Mouse (Mus musculus) limb, embryonic 14.5 days (tissue): ENCODE measurements around the gene Hmgn1. TPM values are rescaled to one million over a fixed set of nuclear protein-coding genes. Genes with fewer than 3 reads are reported as not detected.

ENCODE experiments used
- ATAC-seq: fragments of 200-750 bp; cut with Nextera tagmentation; 2 replicates; pipeline ENCODE4 v1.8.0; 2017; ENCODE audit warnings: low read depth, moderate number of reproducible peaks, moderate TSS enrichment; ENCODE audit not compliant: low FRiP score
- DNase-seq: peaks from one replicate; pipeline ENCODE4 v3.0.0-alpha.2; 2015; ENCODE audit warnings: low spot score
- H3K27ac ChIP-seq: fragments of 300-500 bp; sonication (generic); replicated peaks from 2 replicates; pipeline ENCODE4 v1.5.1; 2014; ENCODE audit warnings: low read depth, mild to moderate bottlenecking, low read length, moderate library complexity, mixed read lengths
- H3K27me3 ChIP-seq: fragments of 300-500 bp; sonication (generic); 2 replicates; pipeline ENCODE4 v1.6.1; 2014; ENCODE audit warnings: low read length, mixed read lengths; ENCODE audit not compliant: control insufficient read depth, insufficient read depth
- H3K36me3 ChIP-seq: fragments of 300-500 bp; sonication (generic); 2 replicates; pipeline ENCODE4 v1.6.1; 2014; ENCODE audit warnings: mild to moderate bottlenecking, low read length, moderate library complexity, mixed read lengths; ENCODE audit not compliant: control insufficient read depth, insufficient read depth
- H3K4me1 ChIP-seq: fragments of 300-500 bp; sonication (generic); 2 replicates; pipeline ENCODE4 v1.6.1; 2014; ENCODE audit warnings: antibody characterized with exemption, low read length, mixed read lengths; ENCODE audit not compliant: control insufficient read depth, insufficient read depth
- H3K4me2 ChIP-seq: fragments of 300-500 bp; sonication (generic); replicated peaks from 2 replicates; pipeline ENCODE4 v1.6.1; 2014; ENCODE audit warnings: low read depth, mild to moderate bottlenecking, low read length, moderate library complexity; ENCODE audit not compliant: severe bottlenecking
- H3K4me3 ChIP-seq: fragments of 300-500 bp; sonication (generic); replicated peaks from 2 replicates; pipeline ENCODE4 v1.5.1; 2014; ENCODE audit warnings: low read length
- H3K9ac ChIP-seq: fragments of 300-500 bp; sonication (generic); 2 replicates; pipeline ENCODE4 v1.6.1; 2014; ENCODE audit warnings: mild to moderate bottlenecking, low read depth, low read length, moderate library complexity; ENCODE audit not compliant: severe bottlenecking
- H3K9me3 ChIP-seq: fragments of 300-500 bp; sonication (generic); 2 replicates; pipeline ENCODE4 v1.6.1; 2016; ENCODE audit warnings: low read length; ENCODE audit not compliant: control insufficient read depth
- POLR2A ChIP-seq: fragments of 200-500 bp; IDR thresholded peaks from 2 replicates; pipeline ENCODE4 v1.8.0; 2012; ENCODE audit warnings: inconsistent platforms, mild to moderate bottlenecking, moderate library complexity, borderline replicate concordance; ENCODE audit not compliant: insufficient read depth, insufficient read length; ENCODE audit errors: extremely low read depth
- WGBS: fragments of 180-500 bp; shearing (Covaris S2); extraction: QIAGEN DNeasy Blood & Tissue Kit; methylation state at CpG from one replicate; pipeline ENCODE4 v1.1.7; 2014; 5-methylcytosine and 5-hydroxymethylcytosine counted together
- polyA plus RNA-seq, 2 experiments: library from polyadenylated mRNA; depleted of rRNA in 1 of 2; stranded (reverse) in 1 of 2; unstranded in 1 of 2; fragments of >200 nt; fragmentation: Nextera tagmentation in 1 of 2; extraction: Ambion mirVana in 1 of 2; gene quantifications; 2 replicates each; pipeline versions ENCODE4 v1.2.1 to v1.2.3; 2012 to 2014

Gene Hmgn1
- polyA plus RNA-seq, 2 experiments: 371 to 661 TPM

GRCm38 (mm10) chr16:96161336-96161735, 33.8 kb upstream of the Hmgn1 start:
- Histone ChIP-seq H3K4me2 (no peak overlapping the region), H3K36me3 (no peaks in the 10 kb centered on the region), H3K9ac (no peak overlapping the region), H3K9me3 (no peaks in the 10 kb centered on the region), H3K27ac (no peak overlapping the region), H3K27me3 (no peaks in the 10 kb centered on the region), H3K4me1 (peaks cover 7% of the 10 kb centered on the region), H3K4me3 (no peak overlapping the region)
- TF ChIP-seq POLR2A: no peak
- WGBS: 85% methylated on average over 4 of the region's 4 CpGs
- no peak for DNase-seq
- ATAC-seq: no peak

GRCm38 (mm10) chr16:96160927-96161326, 33.4 kb upstream of the Hmgn1 start:
- no peak for TF ChIP-seq POLR2A
- Histone ChIP-seq H3K4me2 (no peak overlapping the region), H3K4me1 (peaks cover 7% of the 10 kb centered on the region), H3K27me3 (no peaks in the 10 kb centered on the region), H3K36me3 (peaks cover under 1% of the 10 kb centered on the region; the same call in 1 of the 2 replicates), H3K9me3 (no peaks in the 10 kb centered on the region), H3K4me3 (no peak overlapping the region), H3K9ac (no peak overlapping the region), H3K27ac (no peak overlapping the region)
- 71% methylated on average over 1 of the region's 1 CpGs for WGBS
- no peak for ATAC-seq
- no peak for DNase-seq

- 73% methylated on average over 20 of the region's 20 CpGs for WGBS
- peak overlapping the region; percentile 93 for H3K9ac ChIP-seq
- no peak for ATAC-seq
- TF ChIP-seq POLR2A: no peak
- no peaks in the 10 kb centered on the region for H3K9me3 ChIP-seq
- H3K27ac ChIP-seq: peak overlapping the region; percentile 89
- H3K4me2 ChIP-seq: peak overlapping the region; percentile 97
- H3K36me3 ChIP-seq: peaks cover 3% of the 10 kb centered on the region; the same call in 1 of the 2 replicates
- peak overlapping the region; percentile 58 for H3K4me3 ChIP-seq
- peaks cover 7% of the 10 kb centered on the region for H3K4me1 ChIP-seq
- no peak for DNase-seq
- H3K27me3 ChIP-seq: no peaks in the 10 kb centered on the region
Measured at GRCm38 (mm10) chr16:96159794-96160346, 32.3 kb upstream of the Hmgn1 start.

DNA sequence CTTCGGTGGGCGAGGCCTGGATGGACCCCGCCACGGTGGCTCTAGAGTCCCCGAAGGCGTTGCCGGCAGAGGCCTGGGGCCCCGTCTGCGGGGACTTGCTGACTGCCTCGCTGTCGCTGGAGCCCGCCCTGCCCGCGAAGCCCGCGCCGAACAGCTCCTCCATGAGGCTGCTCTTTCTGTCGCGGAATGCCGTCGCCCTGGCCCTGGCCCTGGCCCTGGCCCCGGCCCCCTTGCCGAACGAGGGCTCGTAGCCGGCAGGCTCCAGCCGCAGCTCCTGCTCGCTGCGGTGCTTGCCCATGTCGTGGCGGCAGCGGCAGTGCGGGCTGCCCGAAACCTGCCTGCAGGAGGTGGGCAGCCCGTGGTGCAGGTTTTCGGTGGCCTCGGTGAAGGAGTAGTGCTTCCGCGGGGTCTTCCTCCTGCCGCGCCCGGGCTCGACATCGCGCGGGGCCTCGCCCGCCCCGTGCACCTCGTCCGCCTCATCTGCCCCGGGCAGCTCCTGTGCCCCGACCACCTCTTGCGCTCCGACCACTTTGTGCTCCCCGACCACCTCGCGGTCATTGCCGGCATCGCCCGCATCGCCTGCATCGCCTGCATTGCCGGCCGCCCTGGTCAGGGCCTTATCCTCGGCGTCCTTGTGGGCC, 31.7 kb upstream of the Hmgn1 start:
- Histone ChIP-seq H3K27me3 (no peaks in the 10 kb centered on the region), H3K4me3 (peak overlapping the region; percentile 58), H3K36me3 (peaks cover 3% of the 10 kb centered on the region; the same call in 1 of the 2 replicates), H3K9ac (peak overlapping the region; percentile 93), H3K4me2 (peak overlapping the region; percentile 97), H3K4me1 (peaks cover 7% of the 10 kb centered on the region), H3K27ac (peak overlapping the region; percentile 89), H3K9me3 (no peaks in the 10 kb centered on the region)
- WGBS: 3% methylated on average over 50 of the region's 67 CpGs
- peak; percentile 62; the same call in 1 of the 2 replicates for TF ChIP-seq POLR2A
- DNase-seq: peak; percentile 50
- peak; percentile 81 for ATAC-seq

GRCm38 (mm10) chr16:96158511-96159080, 31.1 kb upstream of the Hmgn1 start:
- no peak for DNase-seq
- no peak for TF ChIP-seq POLR2A
- peak overlapping the region; percentile 89 for H3K27ac ChIP-seq
- H3K4me1 ChIP-seq: peaks cover 7% of the 10 kb centered on the region
- peaks cover 3% of the 10 kb centered on the region; the same call in 1 of the 2 replicates for H3K36me3 ChIP-seq
- 43% methylated on average over 12 of the region's 12 CpGs for WGBS
- peak overlapping the region; percentile 58 for H3K4me3 ChIP-seq
- no peaks in the 10 kb centered on the region for H3K9me3 ChIP-seq
- ATAC-seq: no peak; the same call in 1 of the 2 replicates
- H3K9ac ChIP-seq: peak overlapping the region; percentile 93
- H3K27me3 ChIP-seq: no peaks in the 10 kb centered on the region
- H3K4me2 ChIP-seq: peak overlapping the region; percentile 97
